Mouse (Mus musculus) C2C12 (cell line): ENCODE results near the gene Tm4sf19.

Source experiments
- CTCF ChIP-seq: IDR thresholded peaks from one replicate; pipeline ENCODE4 v1.5.1; 2011; ENCODE audit not compliant: control insufficient read depth, insufficient read depth, insufficient read length
- MAX ChIP-seq: IDR thresholded peaks from one replicate; pipeline ENCODE4 v1.6.1; 2011; ENCODE audit warnings: mild to moderate bottlenecking, control low read depth
- USF1 ChIP-seq: IDR thresholded peaks from one replicate; pipeline ENCODE4 v1.6.1; 2011; ENCODE audit warnings: low read depth, mild to moderate bottlenecking, control low read depth, moderate library complexity

GRCm38 (mm10) chr16:32396541-32396835 is 3.8 kb upstream of the Tm4sf19 start:
- TF ChIP-seq CTCF: no peak
- no peak for TF ChIP-seq USF1
- no peak for TF ChIP-seq MAX
